Mouse (Mus musculus) Muller cell, postnatal 12 days (primary cell): ENCODE data around the gene Ccdc148.

Experiments
- DNase-seq: peaks from one replicate; pipeline ENCODE4 v3.0.0-alpha.2; 2015; ENCODE audit errors: inconsistent ontology term

Ccdc148 gene

GRCm38 (mm10) chr2:58786177-58786576 is 374.3 kb downstream of the Ccdc148 start:
- DNase-seq = no peak

DNA sequence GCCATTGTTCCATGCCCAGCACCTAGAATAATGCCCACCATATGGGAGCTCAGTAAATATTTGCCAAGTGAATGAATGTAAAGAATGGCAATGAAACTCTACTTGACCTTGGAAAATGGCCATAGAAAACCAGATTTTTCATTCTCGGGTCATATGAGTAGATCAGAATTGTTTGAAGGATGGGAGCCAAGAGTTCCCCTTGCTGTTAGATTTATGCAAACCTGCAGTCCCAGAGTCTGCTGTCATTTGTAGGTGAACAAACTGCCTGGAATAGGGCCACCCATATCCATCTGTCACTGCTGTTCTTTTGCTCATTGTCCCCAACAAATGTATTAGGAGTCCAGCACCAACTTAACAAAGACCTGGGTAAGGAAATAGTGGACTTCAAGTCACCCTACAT is 377.0 kb downstream of the Ccdc148 start:
- no peak for DNase-seq

DNA sequence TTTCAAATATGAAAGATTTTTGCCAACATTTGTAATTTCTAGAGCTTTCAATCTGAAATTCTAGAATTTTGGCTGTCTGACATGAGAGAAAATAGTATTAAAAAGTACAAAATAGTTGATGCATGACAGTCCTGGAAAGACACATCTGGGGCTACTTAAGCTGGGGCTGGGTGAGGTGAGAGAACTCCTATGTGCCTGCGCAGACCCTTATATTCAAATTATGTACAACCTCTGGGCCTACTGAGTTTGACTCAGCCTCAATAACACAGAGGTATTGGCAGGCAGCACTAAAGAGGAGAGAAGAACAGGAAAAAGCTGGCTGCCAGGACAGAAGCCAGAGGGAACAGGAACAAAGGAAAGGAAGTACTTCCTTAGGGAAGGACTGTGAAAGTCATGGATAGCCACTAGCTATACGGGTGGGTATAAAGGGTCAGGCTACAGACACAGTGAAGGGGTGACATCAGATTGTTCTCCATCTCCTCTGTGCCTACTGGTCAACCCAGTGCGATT is 381.4 kb downstream of the Ccdc148 start:
- no peak for DNase-seq

DNA sequence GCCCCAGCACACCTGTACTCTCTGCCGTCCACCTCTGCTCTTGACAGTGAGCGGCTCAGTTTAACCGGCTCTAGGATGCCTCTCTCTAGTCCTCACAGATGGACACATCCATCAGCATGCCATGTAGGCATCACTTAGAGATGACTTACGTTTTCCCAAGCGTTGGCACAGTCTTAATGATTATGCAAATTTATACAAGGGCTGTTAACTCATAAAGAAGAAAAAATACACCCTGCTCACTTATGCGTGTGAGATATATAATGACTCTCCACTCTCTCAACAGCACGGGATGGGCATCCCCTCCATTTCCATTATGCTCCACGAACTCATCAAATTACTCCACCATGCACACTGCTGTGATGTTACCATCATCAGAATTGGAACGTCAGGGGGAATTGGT is 386.6 kb downstream of the Ccdc148 start:
- no peak for DNase-seq
